Mouse (Mus musculus) left cerebral cortex, postnatal 10 days (tissue): ENCODE data around the gene Krtap14. TPM values are rescaled to one million over a fixed set of nuclear protein-coding genes. Genes with fewer than 3 reads are reported as not detected.

Experiments used
- DNase-seq, 2 experiments: peaks; one replicate each; pipeline ENCODE4 v3.0.0; 2021 to 2022; ENCODE audit warnings: low spot score in 2 of 2, mixed read lengths in 1 of 2; ENCODE audit errors: extremely low spot score in 1 of 2
- intact Hi-C: fragments of 180-260 bp; cut with DNase I; formaldehyde crosslinking; loops from one replicate; pipeline ENCODE4 v1.15.1; 2025
- total RNA-seq, 2 experiments: library from RNA; stranded (reverse); gene quantifications; 2 replicates each; pipeline ENCODE4 v1.2.3; 2021

The Krtap14 gene
- total RNA-seq: not detected

DNA sequence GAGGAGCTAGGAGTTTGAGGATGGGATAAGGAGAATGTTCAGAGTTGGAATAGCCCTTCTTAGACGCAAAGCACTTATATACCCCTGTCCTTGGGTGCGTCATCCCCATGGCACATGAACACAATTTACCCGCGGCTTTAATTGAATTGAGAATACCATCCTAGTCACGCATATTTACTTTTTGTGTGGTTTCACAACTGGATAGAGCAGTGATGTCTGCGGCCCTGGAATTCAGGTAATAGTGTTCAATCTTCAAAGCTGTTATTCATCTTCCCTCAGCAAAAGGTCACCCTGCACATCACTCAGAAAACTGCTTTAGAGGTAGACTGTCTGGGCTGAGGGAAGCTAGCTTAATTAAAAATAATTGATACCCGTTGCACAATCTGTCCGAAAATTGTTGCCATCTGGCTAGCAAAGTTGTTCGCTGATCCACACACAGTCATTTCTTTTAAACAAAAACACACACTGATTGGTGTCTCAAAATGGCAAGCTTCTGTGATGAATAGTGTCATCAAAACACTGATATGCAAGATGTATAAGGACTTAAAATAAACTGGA is at the start of gene Krtap14:
Gene Krtap14 (minus strand): TSS at position 51 of the 558 bp plus-strand sequence.
- intact Hi-C loops: no loop called here
- no peak for DNase-seq

DNA sequence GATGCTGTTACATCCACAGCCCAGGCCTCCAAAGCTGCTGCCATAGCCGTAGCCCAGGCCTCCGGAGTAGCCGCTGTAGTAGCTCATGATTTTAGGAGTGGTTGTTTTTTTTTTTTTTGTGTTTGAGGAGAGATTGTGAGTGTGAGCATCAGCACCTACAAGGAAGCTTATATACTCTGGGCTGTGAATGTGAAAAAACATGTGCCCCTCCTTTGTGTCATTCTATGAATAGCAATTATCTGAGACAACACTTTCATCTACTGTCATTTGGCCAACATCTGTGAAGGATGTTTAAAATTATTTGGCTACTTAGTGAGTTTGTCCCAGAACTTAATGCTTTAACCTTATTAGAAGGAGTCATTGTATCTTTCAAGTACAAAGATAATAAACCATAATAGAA is 48.2 kb upstream of the Krtap14 start, which contains the start of gene Krtap19-2:
Gene Krtap19-2 (minus strand): TSS at position 101 of the 400 bp plus-strand sequence.
- intact Hi-C loops: no loop called here
- no peak for DNase-seq

- intact Hi-C loops: no loop called here
- no peak for DNase-seq
Measured at GRCm38 (mm10) chr16:88869311-88869710, 43.4 kb upstream of the Krtap14 start, which contains the start of gene Krtap19-1. Gene Krtap19-1 (minus strand): TSS chr16:88869411.

DNA sequence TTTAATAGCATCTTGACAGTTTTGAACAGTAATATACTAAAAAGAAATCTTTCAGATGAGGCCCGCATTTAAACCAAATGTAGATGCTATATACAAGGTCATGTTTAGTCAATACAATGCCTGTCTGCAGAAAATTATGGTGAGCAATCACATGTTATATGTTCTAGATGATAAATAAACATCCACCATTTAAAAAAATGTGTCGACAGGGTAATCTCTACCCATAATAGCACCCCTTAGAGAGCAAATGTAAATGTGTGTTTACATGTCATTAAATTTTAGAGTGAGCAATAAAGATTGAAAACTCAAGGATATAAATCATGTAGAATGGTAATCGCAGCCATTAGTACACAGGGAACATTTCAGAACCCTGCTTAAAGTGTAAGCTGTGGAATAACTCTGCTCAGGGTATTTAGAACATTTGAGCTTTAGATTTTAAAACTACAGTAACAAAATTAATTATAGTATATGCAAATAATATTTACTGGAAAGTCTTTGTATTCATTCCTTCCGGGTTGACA is 39.0 kb upstream of the Krtap14 start:
- no peak for DNase-seq
- intact Hi-C loops: no loop called here

GRCm38 (mm10) chr16:88851450-88851849 is 25.5 kb upstream of the Krtap14 start:
- no peak for DNase-seq
- intact Hi-C loops: no loop called here

DNA sequence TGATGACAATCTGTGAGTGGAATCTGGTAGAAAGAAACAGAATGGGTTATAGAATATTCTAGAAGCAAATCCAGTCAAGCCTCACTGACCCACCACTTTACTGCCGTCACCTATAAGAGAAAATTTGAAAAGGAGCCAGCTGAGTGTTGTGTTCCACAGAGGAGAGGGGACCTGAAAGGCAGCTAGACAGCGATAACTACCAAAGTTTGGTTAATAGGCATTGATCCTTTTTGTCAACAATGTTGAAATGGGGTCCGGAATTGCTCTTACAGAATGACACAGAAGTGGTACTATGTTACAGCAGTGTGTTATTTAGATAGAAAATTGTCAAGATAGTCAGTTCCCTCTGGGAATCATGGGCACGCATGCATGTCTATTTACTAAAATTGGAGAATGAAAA is 22.6 kb upstream of the Krtap14 start:
- intact Hi-C loops: no loop called here
- no peak for DNase-seq

DNA sequence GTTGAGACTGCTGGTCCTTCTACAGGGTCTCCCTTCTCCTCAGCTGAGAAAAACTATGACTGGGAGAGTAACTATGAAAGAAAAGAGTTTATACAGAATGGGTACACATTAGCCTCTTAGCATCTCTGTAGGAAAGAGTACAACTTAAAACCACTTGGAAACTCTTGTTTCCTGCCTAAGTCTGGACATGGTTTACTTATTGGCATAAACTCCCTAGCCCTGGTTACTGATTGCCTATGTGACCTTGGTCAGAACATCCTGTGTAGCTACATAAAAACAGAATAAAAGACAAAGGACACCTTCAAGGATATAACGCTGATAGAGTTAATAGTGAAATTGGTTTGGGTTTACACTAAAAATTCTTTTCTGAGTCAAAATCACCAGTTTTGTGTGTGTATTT is 21.4 kb upstream of the Krtap14 start:
- intact Hi-C loops: no loop called here
- DNase-seq: no peak

GRCm38 (mm10) chr16:88826978-88827377 is 1.0 kb upstream of the Krtap14 start:
- intact Hi-C loops: no loop called here
- DNase-seq: no peak

DNA sequence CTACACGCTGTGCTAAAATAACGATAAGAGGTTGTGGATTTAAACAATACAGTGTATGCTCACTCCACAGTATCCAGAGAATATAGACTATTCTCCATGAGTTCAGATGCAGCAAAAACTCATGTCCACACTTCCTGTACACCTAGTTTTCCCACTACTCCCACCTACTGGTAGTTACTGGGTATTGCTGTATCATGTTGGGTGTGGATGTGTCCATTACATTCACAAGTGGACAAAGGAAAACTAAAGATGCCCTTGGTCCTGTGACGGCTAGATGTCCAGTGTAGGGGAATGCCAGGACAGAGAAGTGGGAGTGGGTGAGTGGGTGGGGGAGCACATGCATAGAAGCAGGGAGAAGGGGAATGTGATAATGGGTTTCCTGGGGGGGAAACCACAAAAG is 2.2 kb downstream of the Krtap14 start:
- no peak for DNase-seq
- intact Hi-C loops: no loop called here

DNA sequence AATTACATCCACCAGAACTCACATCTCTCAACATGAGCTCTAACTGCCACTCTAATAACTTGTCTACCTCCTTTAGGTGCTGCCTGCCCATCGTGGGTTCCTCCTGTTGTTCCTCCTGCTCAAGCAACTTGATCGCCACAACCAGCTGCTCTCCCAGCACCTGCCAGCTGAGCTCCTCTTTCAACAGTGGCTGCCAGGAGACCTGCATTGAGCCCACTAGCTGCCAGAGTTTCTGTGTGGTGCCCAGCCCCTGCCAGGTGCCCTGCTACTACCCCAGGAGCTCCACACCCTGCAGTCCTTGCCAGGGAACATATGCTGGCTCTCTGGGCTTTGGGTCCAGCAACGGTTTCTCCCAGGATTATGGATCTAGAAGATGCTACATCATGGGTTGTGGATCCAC is 5.9 kb downstream of the Krtap14 start, which contains the start of gene Krtap15:
Gene Krtap15 (plus strand): TSS at position 150 of the 400 bp plus-strand sequence.
- DNase-seq: no peak
- intact Hi-C loops: no loop called here

DNA sequence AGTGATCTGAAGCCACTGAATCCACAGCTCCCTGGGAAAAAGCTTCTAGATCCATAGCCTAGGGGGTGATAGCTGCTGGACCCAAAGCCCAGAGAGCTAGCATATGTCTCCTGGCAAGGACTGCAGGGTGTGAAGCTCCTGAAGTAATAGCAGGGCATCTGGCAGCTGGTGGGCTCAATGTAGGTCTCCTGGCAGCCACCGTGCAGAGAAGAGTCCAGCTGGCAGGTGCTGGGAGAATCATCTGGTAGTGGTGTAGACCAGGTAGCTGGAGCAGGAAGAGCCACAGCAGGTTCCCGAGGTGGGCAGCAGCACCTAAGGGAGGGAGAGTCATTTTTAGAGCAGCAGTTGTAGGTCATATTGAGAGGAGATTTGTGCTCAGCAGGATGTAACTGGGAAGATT is 14.1 kb downstream of the Krtap14 start, which contains the start of gene Gm20741:
Gene Gm20741 (minus strand): TSS at position 394 of the 400 bp plus-strand sequence.
- intact Hi-C loops: no loop called here
- no peak for DNase-seq

DNA sequence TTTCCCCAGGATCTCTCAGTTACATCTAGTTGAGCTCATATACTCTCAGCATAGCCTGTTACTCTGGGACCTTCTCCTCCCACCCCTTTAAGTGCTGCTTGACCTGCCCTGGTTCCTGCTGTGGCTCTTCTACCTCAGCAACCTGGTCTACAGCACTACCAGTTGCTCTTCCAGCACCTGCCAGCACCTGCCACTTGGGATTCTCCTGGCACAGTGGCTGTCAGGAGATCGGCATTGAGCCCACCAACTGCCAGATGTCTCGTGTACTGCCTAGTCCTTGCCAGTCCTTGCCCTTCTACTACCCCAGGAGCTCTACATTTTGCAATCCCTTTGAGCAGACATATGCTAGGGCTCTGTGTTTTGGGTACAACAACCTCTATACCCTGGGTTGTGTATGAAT is 39.2 kb downstream of the Krtap14 start:
- no peak for DNase-seq
- intact Hi-C loops: no loop called here

GRCm38 (mm10) chr16:88777596-88777995 is 48.3 kb downstream of the Krtap14 start, which contains the start of gene Gm5965:
Gene Gm5965 (plus strand): TSS chr16:88777896.
- no peak for DNase-seq
- intact Hi-C loops: no loop called here

GRCm38 (mm10) chr16:88774106-88774505 is 51.8 kb downstream of the Krtap14 start, which contains the start of gene 2310057N15Rik:
Gene 2310057N15Rik (minus strand): TSS chr16:88774206.
- DNase-seq: no peak

More at GRCm38 (mm10) chr16:88774106-88774505, 51.8 kb downstream of the Krtap14 start, which contains the start of gene 2310057N15Rik:
- intact Hi-C loops: no loop called here

Other genes starting within 250 kb of the Krtap14 start
- not detected for gene Krtap24-1, start 213.9 kb downstream of the Krtap14 start, total RNA-seq
- not detected for gene 2310079G19Rik, start 198.5 kb downstream of the Krtap14 start, total RNA-seq
- gene Krtap26-1, start 178.3 kb downstream of the Krtap14 start, total RNA-seq: not detected
- gene Krtap27-1, start 154.5 kb downstream of the Krtap14 start, total RNA-seq: not detected
- gene 2310061N02Rik, start 118.2 kb downstream of the Krtap14 start, total RNA-seq: not detected
- not detected for gene Krtap13-1, start 97.3 kb downstream of the Krtap14 start, total RNA-seq
- gene Krtap13, start 74.5 kb downstream of the Krtap14 start, total RNA-seq: not detected
- not detected for gene 2310034C09Rik, start 67.3 kb downstream of the Krtap14 start, total RNA-seq
- not detected for gene 2310057N15Rik, start 51.9 kb downstream of the Krtap14 start, total RNA-seq
- not detected for gene Gm5965, start 48.2 kb downstream of the Krtap14 start, total RNA-seq
- not detected for gene Gm20741, start 13.9 kb downstream of the Krtap14 start, total RNA-seq
- not detected for gene Krtap15, start 5.9 kb downstream of the Krtap14 start, total RNA-seq
- not detected for gene Krtap19-1, start 43.3 kb upstream of the Krtap14 start, total RNA-seq
- not detected for gene Krtap19-2, start 48.1 kb upstream of the Krtap14 start, total RNA-seq
- not detected for gene Krtap19-3, start 51.9 kb upstream of the Krtap14 start, total RNA-seq
- not detected for gene Krtap19-4, start 58.9 kb upstream of the Krtap14 start, total RNA-seq
- gene Krtap19-5, start 70.3 kb upstream of the Krtap14 start, total RNA-seq: not detected
- gene Krtap19-9b, start 106.1 kb upstream of the Krtap14 start, total RNA-seq: not detected
- gene Krtap16-3, start 136.7 kb upstream of the Krtap14 start, total RNA-seq: not detected
- not detected for gene Krtap22-2, start 184.6 kb upstream of the Krtap14 start, total RNA-seq
- not detected for gene Gm10229, start 189.1 kb upstream of the Krtap14 start, total RNA-seq
- not detected for gene Krtap6-1, start 205.6 kb upstream of the Krtap14 start, total RNA-seq
- not detected for gene Gm10228, start 215.3 kb upstream of the Krtap14 start, total RNA-seq
- not detected for gene Krtap6-5, start 221.7 kb upstream of the Krtap14 start, total RNA-seq
- gene 1110025L11Rik, start 237.9 kb upstream of the Krtap14 start, total RNA-seq: not detected